Mouse (Mus musculus) cerebellum, adult 2 months (tissue): Measurements from ENCODE around the gene Iqce. TPM values are rescaled to one million over a fixed set of nuclear protein-coding genes. Genes with fewer than 3 reads are reported as not detected.

Source experiments
- DNase-seq, 2 experiments: peaks; one replicate each; pipeline ENCODE4 v3.0.0; 2021
- H3K27ac ChIP-seq: fragments of 200-500 bp; 2 replicates; pipeline ENCODE4 v1.5.1; 2012; ENCODE audit warnings: low read length, control low read depth, inconsistent platforms; ENCODE audit not compliant: insufficient read depth
- H3K27me3 ChIP-seq: fragments of 200-500 bp; 2 replicates; pipeline ENCODE4 v1.6.1; 2012; ENCODE audit warnings: inconsistent platforms, mild to moderate bottlenecking, low read length, moderate library complexity; ENCODE audit not compliant: control insufficient read depth, insufficient read depth
- H3K4me1 ChIP-seq: fragments of 200-500 bp; 2 replicates; pipeline ENCODE4 v1.6.1; 2011; ENCODE audit warnings: low read length; ENCODE audit not compliant: control insufficient read depth, insufficient read depth
- H3K4me3 ChIP-seq: fragments of 200-500 bp; replicated peaks from 2 replicates; pipeline ENCODE3; 2011; ENCODE audit warnings: mild to moderate bottlenecking, low read depth, low read length, control low read depth; ENCODE audit not compliant: insufficient read depth
- CTCF ChIP-seq: fragments of 200-500 bp; IDR thresholded peaks from 2 replicates; pipeline ENCODE4 v1.5.1; 2011; ENCODE audit warnings: low read depth, mild to moderate bottlenecking, control low read depth, low read length, moderate library complexity, borderline replicate concordance; ENCODE audit not compliant: insufficient read depth
- POLR2A ChIP-seq: fragments of 200-500 bp; IDR thresholded peaks from 2 replicates; pipeline ENCODE4 v1.6.1; 2011; ENCODE audit warnings: low read length, control low read depth, borderline replicate concordance; ENCODE audit not compliant: insufficient read depth
- whole genome bisulfite sequencing: fragments of 180-500 bp; shearing (Covaris S2); methylation state at CpG from one replicate; pipeline ENCODE4 v1.1.7; 2018; 5-methylcytosine and 5-hydroxymethylcytosine counted together
- polyA plus RNA-seq: library from polyadenylated mRNA; depleted of rRNA; stranded (reverse); fragments of >200 nt; gene quantifications from 2 replicates; pipeline ENCODE4 v1.2.3, GENCODE M21; 2012

The Iqce gene
- polyA plus RNA-seq, 1 experiment: 33.7 TPM

DNA sequence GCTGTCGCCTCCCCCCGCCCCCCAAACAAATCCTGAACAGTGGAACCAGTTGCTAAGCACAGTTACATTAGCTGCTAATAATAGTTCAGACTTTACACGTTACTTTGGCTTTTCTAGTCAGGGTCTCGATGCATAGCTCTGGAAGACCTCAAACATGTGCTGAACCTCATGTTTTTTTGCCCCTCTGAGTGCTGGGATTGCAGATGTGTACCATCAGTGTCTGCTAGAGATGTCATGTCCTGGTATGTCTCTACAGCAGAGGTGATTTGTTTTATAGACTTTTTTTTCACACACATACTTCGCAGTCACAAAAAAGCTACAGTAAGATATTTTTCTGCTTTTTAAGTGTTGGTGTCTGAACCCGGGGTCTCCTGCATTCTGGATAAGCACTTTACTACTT, 30.1 kb downstream of the Iqce start:
- no peak for TF ChIP-seq POLR2A
- no peak for TF ChIP-seq CTCF
- 93% methylated on average over 6 of the region's 6 CpGs for WGBS
- no peak overlapping the region for H3K4me3 ChIP-seq
- no peak for DNase-seq
- H3K27ac ChIP-seq: no peak overlapping the region
- H3K4me1 ChIP-seq: no peaks in the 10 kb centered on the region
- no peaks in the 10 kb centered on the region for H3K27me3 ChIP-seq

DNA sequence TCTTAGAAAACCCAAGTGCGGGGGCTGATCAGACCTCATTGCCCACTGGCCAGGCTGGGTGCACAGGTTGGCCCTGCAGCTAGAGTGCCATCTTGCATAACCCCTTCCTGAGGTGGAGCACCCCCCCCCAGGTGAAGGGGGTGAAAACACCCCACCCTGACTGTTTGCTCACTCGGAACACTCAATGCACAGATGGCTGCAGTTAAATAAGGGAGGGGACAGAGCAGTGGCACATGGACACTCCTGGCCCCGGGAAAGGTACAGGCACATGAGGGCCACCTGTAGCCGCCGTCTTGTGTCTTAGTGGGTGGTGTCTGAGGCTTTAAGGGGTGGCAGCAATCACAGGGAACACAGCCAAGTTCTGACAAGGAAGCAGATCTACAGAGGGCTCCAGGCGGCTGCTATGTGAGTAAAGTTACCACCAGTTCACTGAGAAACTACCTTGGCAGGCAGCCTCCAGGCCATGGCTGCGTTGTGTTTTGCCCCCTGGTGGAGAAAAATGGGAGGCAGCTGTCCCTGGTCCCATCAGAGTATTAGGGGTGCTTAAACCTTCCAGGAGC, 38.5 kb downstream of the Iqce start:
- DNase-seq: peak; percentile 41 to 57
- no peak overlapping the region for H3K27ac ChIP-seq
- no peaks in the 10 kb centered on the region for H3K27me3 ChIP-seq
- H3K4me3 ChIP-seq: no peak overlapping the region
- 27% methylated on average over 7 of the region's 7 CpGs for WGBS
- peaks cover 8% of the 10 kb centered on the region for H3K4me1 ChIP-seq
- TF ChIP-seq POLR2A: no peak
- TF ChIP-seq CTCF: peak; percentile 59

GRCm38 (mm10) chr5:140662741-140663592, 39.2 kb downstream of the Iqce start:
- WGBS: 57% methylated on average over 17 of the region's 17 CpGs
- TF ChIP-seq CTCF (no peak), POLR2A (no peak)
- DNase-seq: no peak
- Histone ChIP-seq H3K27me3 (no peaks in the 10 kb centered on the region), H3K4me1 (peaks cover 8% of the 10 kb centered on the region), H3K27ac (no peak overlapping the region), H3K4me3 (no peak overlapping the region)

DNA sequence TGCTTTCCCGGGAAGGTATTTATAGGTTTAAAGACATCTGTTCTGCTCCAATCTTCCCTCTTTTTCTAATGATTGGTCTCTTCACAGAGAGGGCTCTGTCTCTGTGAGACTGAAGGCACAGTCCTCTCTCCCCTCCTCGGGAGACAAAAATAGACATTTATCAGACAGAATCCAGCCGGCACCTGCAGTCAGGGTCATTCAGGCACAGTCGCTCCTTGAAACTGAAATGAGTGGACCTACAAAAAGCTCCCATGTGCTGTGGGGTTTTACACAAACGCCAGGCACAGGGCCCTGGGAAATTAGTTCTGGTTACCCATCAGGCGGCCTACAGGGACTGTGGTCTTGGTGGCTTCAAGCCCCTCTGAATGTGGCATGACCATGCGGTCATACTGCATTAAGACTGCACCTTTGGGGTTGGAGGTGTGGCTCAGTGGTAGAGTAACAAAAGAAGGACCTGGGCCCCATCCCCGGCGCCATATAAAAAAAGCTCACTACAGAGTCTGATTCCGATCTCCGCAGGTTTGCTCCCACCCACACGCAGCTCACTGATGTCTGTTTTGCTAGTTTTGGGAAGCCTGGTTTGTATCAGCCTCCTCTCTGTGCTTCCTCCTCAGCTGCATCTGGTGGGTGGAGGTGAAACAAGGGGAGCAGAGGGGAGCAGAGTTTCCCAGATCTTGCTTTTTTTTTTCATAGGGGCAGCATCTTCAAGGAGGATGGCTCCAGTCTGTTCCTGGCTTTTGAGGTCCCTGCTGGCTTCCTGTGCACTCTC, 40.1 kb downstream of the Iqce start:
- Histone ChIP-seq H3K4me3 (no peak overlapping the region), H3K4me1 (peaks cover 8% of the 10 kb centered on the region), H3K27ac (no peak overlapping the region), H3K27me3 (no peaks in the 10 kb centered on the region)
- TF ChIP-seq POLR2A (no peak), CTCF (no peak)
- WGBS: 68% methylated on average over 12 of the region's 12 CpGs
- DNase-seq: no peak

- no peak for TF ChIP-seq CTCF
- no peak for TF ChIP-seq POLR2A
- Histone ChIP-seq H3K27ac (no peak overlapping the region), H3K4me1 (peaks cover 8% of the 10 kb centered on the region), H3K4me3 (no peak overlapping the region), H3K27me3 (no peaks in the 10 kb centered on the region)
- no peak for DNase-seq
- WGBS: 84% methylated on average over 8 of the region's 8 CpGs
Observed at GRCm38 (mm10) chr5:140661427-140661826, 40.8 kb downstream of the Iqce start.

DNA sequence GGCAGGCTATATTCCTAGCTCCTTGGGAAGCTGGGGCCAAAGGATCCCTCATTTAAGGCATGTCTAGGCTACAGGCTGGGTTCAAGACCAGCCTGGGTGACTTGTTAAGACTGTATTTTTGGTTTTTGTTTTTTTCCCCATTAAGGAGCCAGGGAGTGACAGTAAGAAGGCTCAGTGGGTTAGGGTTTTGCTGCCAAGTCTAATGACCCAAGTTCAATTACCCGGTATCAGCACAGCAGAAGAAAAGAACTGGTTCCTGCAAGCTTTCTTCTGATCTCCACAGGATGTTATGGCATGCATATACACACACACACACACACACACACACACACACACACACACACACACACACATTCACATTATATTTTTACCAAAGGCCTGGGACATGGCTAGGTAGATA, 41.8 kb downstream of the Iqce start:
- WGBS: 71% methylated on average over 1 of the region's 1 CpGs
- no peak for TF ChIP-seq CTCF
- Histone ChIP-seq H3K4me3 (no peak overlapping the region), H3K27me3 (no peaks in the 10 kb centered on the region), H3K27ac (no peak overlapping the region), H3K4me1 (peaks cover 8% of the 10 kb centered on the region)
- DNase-seq: no peak

DNA sequence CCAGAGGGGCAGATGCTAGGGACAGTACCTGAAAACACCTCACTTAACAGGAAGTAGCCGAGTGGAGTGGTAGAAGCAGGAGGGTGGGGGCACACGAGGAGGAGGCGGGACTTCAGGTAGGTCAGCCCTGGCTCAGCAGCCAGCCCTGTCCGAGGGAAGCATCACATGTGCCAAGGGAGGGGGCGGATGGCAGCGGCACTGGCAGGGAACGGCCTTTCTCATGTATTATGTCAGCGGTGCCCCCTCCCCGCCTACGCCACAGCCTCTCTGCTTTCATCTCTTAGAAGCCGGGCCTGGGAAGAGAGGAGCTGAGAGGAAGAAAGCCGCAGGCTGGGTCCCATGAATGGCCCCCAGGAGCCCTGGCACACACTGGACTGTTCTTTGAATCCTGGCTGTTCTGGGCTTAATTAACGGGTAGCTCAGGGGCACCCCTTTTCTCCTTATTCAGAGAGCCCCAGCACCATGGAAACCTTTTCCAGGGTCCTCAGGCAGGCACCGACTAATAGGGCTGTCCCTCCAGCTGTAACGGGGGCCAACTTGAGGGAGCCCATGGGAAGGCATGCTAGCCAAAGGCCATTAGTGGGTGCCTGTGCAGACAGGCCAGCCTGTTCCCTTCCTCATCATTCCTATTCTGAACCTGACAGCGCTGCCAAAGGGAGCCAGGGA, 42.4 kb downstream of the Iqce start:
- DNase-seq: peak; percentile 38 to 56
- Histone ChIP-seq H3K27ac (no peak overlapping the region), H3K4me3 (peak overlapping the region; percentile 7), H3K4me1 (peaks cover 8% of the 10 kb centered on the region), H3K27me3 (no peaks in the 10 kb centered on the region)
- WGBS: 10% methylated on average over 16 of the region's 16 CpGs
- TF ChIP-seq CTCF: no peak
- TF ChIP-seq POLR2A: no peak

GRCm38 (mm10) chr5:140654096-140654845, 47.9 kb downstream of the Iqce start:
- Histone ChIP-seq H3K4me3 (no peak overlapping the region), H3K27ac (no peak overlapping the region), H3K4me1 (peaks cover under 1% of the 10 kb centered on the region; the same call in 1 of the 2 replicates), H3K27me3 (no peaks in the 10 kb centered on the region)
- WGBS: 83% methylated on average over 15 of the region's 15 CpGs
- no peak for TF ChIP-seq POLR2A
- TF ChIP-seq CTCF: no peak
- no peak for DNase-seq
